ENCODE assay signal across 14 mouse cellular contexts in genomic region chr5:21131173-21131572, GRCm38 (mm10). TPM values are rescaled to one million over a fixed set of nuclear protein-coding genes. Genes with fewer than 3 reads are reported as not detected.
DNase-seq lines count a peak whose midpoint lies in the region; ATAC-seq and TF ChIP-seq lines count a peak whose summit lies in the region.
"Had no signal": no experiment of that assay in that cellular context is flagged by ENCODE, and none has a peak within 500 bp of the region (broad histone marks: within the 10 kb centered on the region; RNA-seq: fewer than 3 reads in every experiment).

No protein-coding gene starts in this region.

- DNase-seq in heart, adult 8-10 months (ENCODE audit: low spot score): peak; percentile 57
- DNase-seq in heart, embryonic 10.5 days (ENCODE audit: low spot score): no peak
- DNase-seq in spleen, adult 2 months (ENCODE audit: low read depth in 1 of 2, low spot score in 2 of 2): peak in 1 of 2 experiments; percentile 51
- no peak for DNase-seq in spleen, postnatal 14 days (ENCODE audit: low spot score in 2 of 2)
- DNase-seq in lung, postnatal 14 days: peak; percentile 30
- no peak for DNase-seq in cerebellum, postnatal 4 days (ENCODE audit: low spot score in 2 of 2)
- DNase-seq: cerebellum, adult 18-20 months had no signal

- 81% methylated on average over 2 of the region's 2 CpGs for WGBS in heart, embryonic 10.5 days
- WGBS in spleen, adult 2 months: 32% methylated on average over 2 of the region's 2 CpGs

- H3K27me3 ChIP-seq in heart, embryonic 10.5 days (ENCODE audit: insufficient read depth, poor library complexity, severe bottlenecking): no peaks in the 10 kb centered on the region
- no peaks in the 10 kb centered on the region for H3K27me3 ChIP-seq in spleen, adult 2 months (ENCODE audit: control insufficient read depth, insufficient read depth, low read length)
- H3K27me3 ChIP-seq: embryonic facial prominence, embryonic 13.5 days; forebrain, embryonic 15.5 days; kidney, embryonic 15.5 days; lung, embryonic 15.5 days had no signal

- H3K36me3 ChIP-seq in heart, embryonic 10.5 days: no peaks in the 10 kb centered on the region
- no peaks in the 10 kb centered on the region for H3K36me3 ChIP-seq in spleen, adult 2 months (ENCODE audit: control insufficient read depth, insufficient read depth, low read length)
- H3K36me3 ChIP-seq: embryonic facial prominence, embryonic 13.5 days; forebrain, embryonic 15.5 days; hindbrain, embryonic 10.5 days; kidney, embryonic 15.5 days; lung, embryonic 15.5 days had no signal

- no peak overlapping the region for H3K4me3 ChIP-seq in heart, embryonic 10.5 days
- H3K4me3 ChIP-seq in spleen, adult 2 months (ENCODE audit: extremely low read depth, insufficient read depth, insufficient read length): no peak overlapping the region
- H3K4me3 ChIP-seq: embryonic facial prominence, embryonic 13.5 days; forebrain, embryonic 15.5 days; hindbrain, embryonic 10.5 days; kidney, embryonic 15.5 days; lung, embryonic 15.5 days; myocyte had no signal

- H3K4me1 ChIP-seq in heart, embryonic 10.5 days: 0 out of 2 replicates have a peak, but pooled peaks cover under 1% of the 10 kb centered on the region
- H3K4me1 ChIP-seq in spleen, adult 2 months (ENCODE audit: control insufficient read depth, insufficient read depth, insufficient read length): 0 out of 2 replicates have a peak, but pooled peaks cover 2% of the 10 kb centered on the region
- H3K4me1 ChIP-seq: hindbrain, embryonic 10.5 days; kidney, embryonic 15.5 days had no signal

- TF ChIP-seq CTCF in spleen, adult 2 months (IDR thresholded peaks at IDR 0.05; ENCODE audit: extremely low read depth, insufficient read depth, insufficient read length, insufficient replicate concordance): no peak

- no peak overlapping the region for H3K27ac ChIP-seq in heart, embryonic 10.5 days
- peak overlapping the region; percentile 42; the same call in 1 of the 2 replicates for H3K27ac ChIP-seq in spleen, adult 2 months (ENCODE audit: insufficient read depth, low read length)
- H3K27ac ChIP-seq: embryonic facial prominence, embryonic 13.5 days; forebrain, embryonic 15.5 days; hindbrain, embryonic 10.5 days; kidney, embryonic 15.5 days; lung, embryonic 15.5 days had no signal

- ATAC-seq in inflammation-experienced regulatory T-cells, adult 6 months: no peak
- ATAC-seq: forebrain, embryonic 15.5 days had no signal

- no peak for TF ChIP-seq POLR2A in spleen, adult 2 months (IDR thresholded peaks at IDR 0.05; ENCODE audit: low read depth, low read length)

- no peaks in the 10 kb centered on the region for H3K9me3 ChIP-seq in heart, embryonic 10.5 days
- H3K9me3 ChIP-seq: embryonic facial prominence, embryonic 13.5 days; forebrain, embryonic 15.5 days; hindbrain, embryonic 10.5 days; kidney, embryonic 15.5 days; lung, embryonic 15.5 days had no signal

RNA-seq across cellular contexts. Expression of gene Gsap, which starts 54.9 kb away (rescaled TPM):
- total RNA-seq in heart, adult 8-10 months (2022): 1 to 10 TPM; 3.9 to 6.5 (median 4.2) TPM
- 0.73 and 0.78 TPM in 2 replicates for polyA plus RNA-seq in heart, embryonic 10.5 days (2016; fragmentation: Nextera tagmentation; extraction: Ambion mirVana)
- polyA plus RNA-seq in spleen, adult 2 months (2012; rRNA removed): 7.0 and 7.9 TPM in 2 replicates
- polyA plus RNA-seq in inflammation-experienced regulatory T-cells, adult 6 months (2017; shearing (Covaris generic)): 10 to 100 TPM; 44.6 to 55.1 (median 52.6) TPM

Comparison
In these comparisons a context has a peak if more than half of its experiments do, and no peak if none do; other contexts are left out.
1. DNase-seq: peak in heart, adult 8-10 months (single experiment) and lung, postnatal 14 days (single experiment); none in heart, embryonic 10.5 days (single experiment), spleen, postnatal 14 days (0 of 2) and cerebellum, postnatal 4 days (0 of 2).